Mouse (Mus musculus) kidney, adult 2 months (tissue): Measurements from ENCODE around the gene Irf2bpl.

Source experiments
- CTCF ChIP-seq: fragments of 200-500 bp; conservative IDR thresholded peaks from 2 replicates; pipeline ENCODE4 v1.5.1; 2011; ENCODE audit warnings: low read depth, mild to moderate bottlenecking, control low read depth, low read length, moderate library complexity, mixed read lengths; ENCODE audit not compliant: insufficient read depth, insufficient read length
- POLR2A ChIP-seq: fragments of 200-500 bp; IDR thresholded peaks from one replicate; pipeline ENCODE4 v1.6.1; 2011; ENCODE audit warnings: low read depth, low read length, control low read depth

GRCm38 (mm10) chr12:86930934-86931729 lies 46.5 kb upstream of the Irf2bpl start:
- TF ChIP-seq CTCF (no peak), POLR2A (no peak)
